Mouse (Mus musculus) lung, postnatal 10 days (tissue): Measurements from ENCODE around the gene Stk16.
A peak's percentile ranks its signal among the peaks of the same experiment; 100 is the strongest.

Source experiments
- DNase-seq: peaks from one replicate; pipeline ENCODE4 v3.0.0; 2021

Gene Stk16

DNA sequence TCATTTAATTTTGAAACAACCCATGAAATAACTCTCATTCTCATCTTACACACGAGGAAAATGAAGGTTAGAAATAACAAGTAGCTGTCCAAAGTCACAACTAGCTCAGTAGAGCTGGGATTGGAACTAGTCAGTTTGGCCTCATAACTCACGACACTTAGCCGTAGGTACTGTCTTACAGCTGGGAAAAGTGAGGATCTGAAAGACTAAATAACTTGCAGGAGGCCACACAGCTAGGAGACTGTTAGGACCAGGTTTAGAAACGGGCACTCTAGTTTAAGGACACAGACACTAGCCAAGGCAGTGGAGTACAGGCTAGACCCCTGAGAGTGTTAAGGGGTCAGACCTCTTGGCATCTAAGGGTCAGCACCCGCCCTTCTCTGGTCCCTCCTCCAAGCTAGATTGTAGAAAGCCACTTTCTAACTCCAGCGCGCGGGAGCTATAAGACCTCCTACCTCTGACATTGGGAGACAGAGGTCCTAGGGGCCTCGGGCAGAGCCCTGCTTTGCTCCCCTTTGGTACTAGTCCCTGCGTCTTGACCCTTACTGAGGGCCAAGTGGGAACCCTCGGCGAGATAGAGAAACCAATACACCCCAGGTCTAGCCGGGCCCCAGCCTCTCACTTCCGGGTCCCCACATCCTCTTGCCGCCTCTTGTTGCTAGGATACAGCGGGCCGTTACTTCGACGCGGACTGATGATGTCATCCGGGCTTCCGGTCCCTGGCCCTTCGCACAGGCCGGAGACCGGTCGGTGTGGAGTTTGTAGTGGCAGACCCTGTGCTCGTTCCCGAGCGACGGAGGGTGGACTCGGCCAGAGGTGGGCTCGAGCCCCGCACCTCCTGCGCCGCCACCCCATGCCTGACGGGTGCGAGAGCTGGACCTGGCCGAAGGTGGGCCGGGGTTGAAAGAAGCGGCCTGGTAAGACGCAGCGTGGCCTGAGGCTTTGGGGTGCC, at the start of gene Stk16, which contains the start of gene Glb1l:
Gene Stk16, plus strand, starts transcription at position 703 of the 952 bp plus-strand sequence.
Gene Glb1l, minus strand, starts transcription at position 678 of the 952 bp plus-strand sequence.
- peak; percentile 98 for DNase-seq

GRCm38 (mm10) chr1:75168093-75168471, 42.6 kb upstream of the Stk16 start:
- no peak for DNase-seq

DNA sequence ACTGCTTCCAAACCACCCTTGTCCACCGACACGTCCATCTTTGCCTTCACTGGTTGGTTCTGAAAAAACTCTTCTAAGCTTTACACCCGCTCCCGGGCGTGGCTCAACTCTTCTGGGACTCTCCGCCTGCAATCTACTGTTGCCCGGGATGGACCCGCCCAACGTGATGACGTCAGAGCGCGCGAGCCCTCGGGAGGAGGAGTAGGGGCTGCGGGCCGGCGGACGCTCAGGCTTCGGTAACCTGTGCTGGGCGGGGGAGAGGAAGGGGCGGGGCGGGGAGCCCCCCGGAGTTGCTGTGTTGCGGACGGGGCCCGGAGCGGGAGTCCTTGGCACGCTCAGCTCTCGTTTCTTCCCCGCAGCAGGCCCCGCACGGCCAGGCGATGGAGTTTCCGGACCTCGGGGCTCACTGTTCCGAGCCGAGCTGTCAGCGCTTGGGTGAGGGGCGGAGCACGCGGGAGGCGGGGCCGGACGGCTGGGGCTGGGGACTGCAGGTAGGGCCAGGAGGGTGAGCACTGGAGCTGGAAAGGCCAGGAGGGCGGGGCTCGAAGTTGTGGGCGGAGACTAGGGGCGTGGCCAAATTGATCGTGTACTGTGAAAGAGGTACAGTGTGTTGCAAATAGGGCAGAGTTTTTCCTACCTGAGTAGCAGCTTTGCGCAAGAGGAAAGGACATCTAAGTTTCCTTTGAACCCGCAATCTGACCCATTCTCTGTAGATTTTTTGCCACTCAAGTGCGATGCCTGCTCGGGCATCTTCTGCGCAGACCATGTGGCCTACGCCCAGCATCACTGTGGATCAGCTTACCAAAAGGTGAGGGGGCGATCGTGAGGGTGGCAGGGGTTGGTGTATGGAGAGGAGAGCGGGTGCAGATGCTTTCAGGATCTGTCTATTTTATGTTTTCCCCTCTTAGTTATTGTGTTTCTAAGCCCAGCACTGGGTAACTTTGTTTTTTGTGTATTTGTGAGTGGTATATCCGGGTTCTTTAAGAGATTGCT, 41.9 kb upstream of the Stk16 start, which contains the start of gene Zfand2b:
Gene Zfand2b, plus strand, starts transcription at position 175 of the 993 bp plus-strand sequence.
- peak; percentile 98 for DNase-seq

- peak; percentile 29 for DNase-seq
Measured at GRCm38 (mm10) chr1:75179334-75180104, 31.1 kb upstream of the Stk16 start.

GRCm38 (mm10) chr1:75180105-75180590, 30.5 kb upstream of the Stk16 start, which contains the start of gene Abcb6:
Gene Abcb6 (minus strand): TSS chr1:75180392.
- peak; percentile 93 for DNase-seq

GRCm38 (mm10) chr1:75180741-75181140, 29.9 kb upstream of the Stk16 start:
- DNase-seq = no peak

DNA sequence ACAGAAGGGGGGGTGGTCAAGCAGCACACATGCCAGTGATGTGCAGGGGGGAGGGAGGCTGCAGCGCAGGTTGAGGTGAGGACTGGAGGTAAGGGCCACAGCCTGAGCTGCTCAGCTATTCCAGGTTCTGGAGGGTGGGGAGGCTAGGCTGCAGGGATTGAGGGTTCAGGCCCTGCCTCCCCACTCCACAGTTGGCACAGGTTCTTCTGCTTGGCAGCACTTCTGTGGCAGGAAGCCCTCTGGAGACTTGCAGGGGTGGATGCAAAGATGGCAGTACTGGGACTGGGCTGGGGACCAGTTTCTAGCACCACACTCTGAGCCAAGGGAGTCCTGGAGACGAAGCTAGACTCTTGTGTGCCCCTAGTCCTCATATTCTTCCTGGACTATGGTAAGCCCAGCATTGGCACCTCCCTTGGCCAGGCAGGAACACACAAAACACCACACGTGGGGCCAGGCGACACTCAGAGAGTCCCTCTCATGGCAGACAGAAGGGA, 29.2 kb upstream of the Stk16 start:
- DNase-seq = no peak

GRCm38 (mm10) chr1:75182160-75182559, 28.5 kb upstream of the Stk16 start:
- no peak for DNase-seq

GRCm38 (mm10) chr1:75185495-75185894, 25.1 kb upstream of the Stk16 start:
- no peak for DNase-seq

- no peak for DNase-seq
Measured at GRCm38 (mm10) chr1:75187126-75187525, 23.5 kb upstream of the Stk16 start.

DNA sequence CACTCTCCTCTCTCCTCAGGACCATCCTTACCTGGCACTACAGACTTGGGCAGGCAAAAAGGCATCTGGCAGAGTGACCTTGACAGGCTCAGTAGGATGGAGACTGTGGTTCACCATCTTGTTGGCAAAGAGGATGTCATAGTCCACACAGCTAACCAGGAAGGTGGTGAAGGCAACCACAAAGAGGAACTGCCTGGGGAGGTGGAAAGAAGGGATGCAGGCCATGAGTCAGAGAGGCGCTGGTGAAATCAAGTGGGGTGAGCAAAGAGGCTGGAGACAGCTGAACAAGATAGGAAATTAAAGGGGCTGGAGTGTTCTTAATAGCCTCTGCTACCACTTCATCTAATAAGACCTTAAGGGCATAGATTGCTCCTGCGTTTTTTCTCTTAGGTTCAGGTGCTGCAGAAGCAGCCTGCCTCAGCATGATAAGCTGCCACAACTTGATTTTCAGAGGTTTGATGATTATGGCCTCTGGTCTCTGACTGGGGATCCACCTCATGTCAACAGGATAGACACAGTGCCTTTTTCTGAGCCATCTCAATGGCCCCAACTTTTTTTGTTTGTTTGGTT, 22.6 kb upstream of the Stk16 start:
- DNase-seq = no peak

DNA sequence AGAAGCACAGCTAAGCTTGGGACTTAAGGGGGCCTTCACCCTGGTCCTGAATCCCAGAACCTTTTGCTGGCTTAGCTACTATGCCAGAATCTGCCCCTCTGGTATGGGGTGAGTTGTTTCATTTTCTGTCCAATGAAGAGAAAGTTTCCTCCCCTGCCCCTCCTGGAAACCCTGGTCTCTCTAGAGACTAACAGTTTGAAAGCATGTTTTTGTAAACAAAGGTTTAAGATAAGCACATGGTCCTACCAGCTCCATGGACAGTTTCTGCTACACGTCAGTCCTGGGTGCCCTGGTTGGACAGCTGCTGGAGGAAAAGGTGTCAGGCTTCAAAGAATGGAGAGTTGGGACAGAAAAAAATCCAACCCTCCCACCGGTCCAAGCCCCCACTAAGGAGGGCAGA, 20.1 kb upstream of the Stk16 start:
- DNase-seq = no peak

- no peak for DNase-seq
Measured at GRCm38 (mm10) chr1:75191258-75191621, 19.4 kb upstream of the Stk16 start.

DNA sequence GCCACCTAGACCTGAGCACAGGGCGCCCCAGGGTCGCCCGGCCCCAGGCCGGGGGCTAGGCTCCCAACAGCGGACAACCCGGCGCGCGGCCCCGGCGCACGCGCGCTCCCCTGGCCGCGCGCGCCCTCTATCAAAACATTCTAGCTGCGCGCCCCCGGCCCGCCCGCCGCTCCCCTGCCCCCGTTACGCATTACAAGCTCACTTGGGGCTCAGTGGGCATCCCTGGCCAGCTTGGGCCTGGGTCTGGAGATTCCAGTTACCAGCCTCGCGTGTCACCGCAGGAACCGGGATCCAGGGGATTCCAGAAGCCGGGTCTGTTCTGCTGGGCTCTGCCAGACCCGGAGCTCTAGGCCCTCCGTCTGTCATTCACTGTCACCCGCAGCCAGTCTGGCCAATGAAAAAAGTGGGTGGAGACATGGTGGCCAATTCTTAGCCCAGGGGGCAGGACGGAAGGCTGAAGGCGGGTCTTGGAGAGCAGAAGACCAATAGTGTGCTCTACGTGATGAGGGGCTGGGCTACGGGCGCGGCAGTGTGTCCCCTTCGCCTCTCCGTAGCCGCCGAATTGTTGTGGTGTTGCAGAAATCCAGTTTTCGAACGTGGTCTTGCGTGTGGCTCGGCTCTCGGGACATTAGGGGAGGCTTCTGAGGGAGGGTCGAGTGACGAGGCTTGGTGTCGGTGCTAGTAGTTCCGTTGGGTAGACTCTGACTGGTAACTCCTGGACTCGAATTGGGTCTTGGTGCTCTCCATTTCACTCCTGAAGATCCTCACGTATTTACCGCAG, 18.8 kb upstream of the Stk16 start, which contains the start of the genes Ankzf1 and Atg9a:
Gene Ankzf1, plus strand, starts transcription at position 530 of the 781 bp plus-strand sequence.
Gene Atg9a, minus strand, starts transcription at position 575 of the 781 bp plus-strand sequence.
- DNase-seq = peak; percentile 99

DNA sequence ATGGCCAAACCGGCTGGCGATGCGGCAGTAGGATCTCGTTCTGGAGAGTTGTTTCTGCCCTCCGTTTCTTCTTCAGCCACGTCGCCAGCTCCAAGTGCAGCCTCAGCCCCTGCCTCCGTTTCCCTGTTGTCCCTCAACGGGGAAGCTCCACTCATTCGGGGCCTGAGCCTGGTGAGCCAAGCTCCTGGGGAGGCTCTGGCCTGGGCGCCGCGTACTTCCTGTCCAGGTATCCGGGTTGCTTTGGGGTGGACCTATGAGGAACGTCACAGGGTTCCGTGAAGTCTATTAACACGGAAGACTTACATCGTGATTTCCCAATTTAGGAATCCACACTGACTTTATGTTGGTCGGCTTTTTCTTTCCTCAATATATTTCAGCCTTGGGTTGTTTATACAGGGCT, 18.2 kb upstream of the Stk16 start:
- DNase-seq = peak; percentile 48

- DNase-seq = no peak
Measured at GRCm38 (mm10) chr1:75201236-75201635, 9.4 kb upstream of the Stk16 start.

- peak; percentile 73 for DNase-seq
Measured at GRCm38 (mm10) chr1:75208967-75209678, 1.5 kb upstream of the Stk16 start.

DNA sequence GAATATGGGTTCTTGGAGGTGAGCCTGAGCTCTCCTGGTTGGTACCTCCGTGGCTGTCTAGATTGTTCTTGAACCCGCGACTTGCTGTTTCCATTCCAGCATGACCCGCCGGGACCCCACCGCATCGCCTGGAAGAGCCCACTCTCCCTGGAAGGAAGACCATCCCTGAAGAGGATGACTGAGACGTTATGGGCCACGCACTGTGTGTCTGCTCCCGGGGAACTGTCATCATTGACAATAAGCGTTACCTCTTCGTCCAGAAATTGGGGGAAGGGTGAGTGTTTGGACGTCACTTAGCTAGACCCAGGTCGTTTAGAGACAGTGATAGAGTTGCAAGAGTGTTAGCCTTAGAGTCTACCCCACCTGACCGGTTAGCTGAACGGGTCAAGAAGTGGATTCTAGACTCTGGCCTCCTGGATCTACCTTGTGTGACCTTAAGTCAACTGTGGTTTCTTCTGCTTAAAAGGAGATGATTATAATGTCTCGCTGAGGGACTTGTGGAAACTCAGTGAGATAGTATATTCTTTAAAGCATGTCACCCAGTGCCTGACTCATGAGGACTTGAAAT, 587 bp downstream of the Stk16 start:
- DNase-seq = no peak

DNA sequence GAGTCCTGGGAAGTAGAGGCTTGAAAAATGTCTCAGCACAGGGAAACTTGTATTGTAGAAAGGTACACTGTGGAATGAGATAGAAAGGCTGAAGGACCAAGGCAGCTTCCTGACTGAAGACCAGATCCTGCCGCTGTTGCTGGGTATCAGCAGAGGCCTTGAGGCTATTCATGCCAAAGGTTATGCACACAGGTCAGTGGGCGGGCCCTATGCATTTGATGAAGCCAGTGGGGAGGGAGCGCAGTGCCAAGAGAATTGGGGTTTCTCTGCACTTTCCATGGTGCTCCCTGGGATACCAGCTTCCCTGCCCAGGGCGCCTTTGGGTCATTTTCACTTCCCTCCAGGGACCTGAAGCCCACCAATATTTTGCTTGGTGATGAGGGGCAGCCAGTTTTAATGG, 1.9 kb downstream of the Stk16 start:
- DNase-seq = no peak
